Mouse (Mus musculus): Measurements from ENCODE around the gene Dnajb2.

The Dnajb2 gene

GRCm38 (mm10) chr1:75294294-75294693, 58.1 kb downstream of the Dnajb2 start:
- DNase-seq = no peak

Data from lung, postnatal 14 days (tissue).